Mouse (Mus musculus): ENCODE results near the gene Naa16. TPM values are rescaled to one million over a fixed set of nuclear protein-coding genes. Genes with fewer than 3 reads are reported as not detected.

Naa16 gene
- total RNA-seq, 2 experiments from 2014 or later = 15.5 to 21.0 TPM

- no peak for DNase-seq
Observed at GRCm38 (mm10) chr14:79330944-79331561, 59.5 kb downstream of the Naa16 start.

- peak; percentile 15 for DNase-seq
Observed at GRCm38 (mm10) chr14:79327033-79327432, 63.5 kb downstream of the Naa16 start.

- DNase-seq = no peak
Observed at GRCm38 (mm10) chr14:79324112-79324840, 66.3 kb downstream of the Naa16 start.

GRCm38 (mm10) chr14:79321881-79322280 is 68.7 kb downstream of the Naa16 start:
- no peak for DNase-seq

- no peak for DNase-seq
Observed at GRCm38 (mm10) chr14:79321152-79321551, 69.4 kb downstream of the Naa16 start.

GRCm38 (mm10) chr14:79317602-79318001 is 73.0 kb downstream of the Naa16 start:
- no peak for DNase-seq

GRCm38 (mm10) chr14:79315877-79316276 is 74.7 kb downstream of the Naa16 start:
- no peak for DNase-seq

GRCm38 (mm10) chr14:79314245-79315010 is 76.2 kb downstream of the Naa16 start:
- no peak for DNase-seq

GRCm38 (mm10) chr14:79313439-79314175 is 77.0 kb downstream of the Naa16 start:
- no peak for DNase-seq

GRCm38 (mm10) chr14:79312719-79313118 is 77.9 kb downstream of the Naa16 start:
- DNase-seq = no peak

- no peak for DNase-seq
Observed at GRCm38 (mm10) chr14:79311918-79312454, 78.6 kb downstream of the Naa16 start.

GRCm38 (mm10) chr14:79309115-79309514 is 81.5 kb downstream of the Naa16 start:
- DNase-seq = no peak

- no peak for DNase-seq
Observed at GRCm38 (mm10) chr14:79308364-79308763, 82.2 kb downstream of the Naa16 start.

GRCm38 (mm10) chr14:79307908-79308307 is 82.7 kb downstream of the Naa16 start:
- DNase-seq = no peak

- no peak for DNase-seq
Observed at GRCm38 (mm10) chr14:79307138-79307537, 83.4 kb downstream of the Naa16 start.

GRCm38 (mm10) chr14:79304873-79305464 is 85.6 kb downstream of the Naa16 start:
- no peak for DNase-seq

- DNase-seq = no peak
Observed at GRCm38 (mm10) chr14:79303150-79303549, 87.4 kb downstream of the Naa16 start.

- peak; percentile 91 for DNase-seq
Observed at GRCm38 (mm10) chr14:79301466-79301875, 89.1 kb downstream of the Naa16 start, which contains the start of gene Rgcc. Gene Rgcc (minus strand): TSS chr14:79301645.

GRCm38 (mm10) chr14:79300641-79301350 is 89.8 kb downstream of the Naa16 start:
- peak; percentile 24 for DNase-seq

GRCm38 (mm10) chr14:79299796-79300195 is 90.8 kb downstream of the Naa16 start:
- no peak for DNase-seq

GRCm38 (mm10) chr14:79299230-79299629 is 91.3 kb downstream of the Naa16 start:
- DNase-seq = no peak
